Mouse (Mus musculus): ENCODE results near the gene Il22ra1. TPM values are rescaled to one million over a fixed set of nuclear protein-coding genes. Genes with fewer than 3 reads are reported as not detected.

Gene Il22ra1
- polyA plus RNA-seq (2015; fragmentation: Nextera tagmentation; extraction: Ambion mirVana) = 0.37 and 0.52 TPM in 2 replicates

GRCm38 (mm10) chr4:135727817-135728216 lies at the start of gene Il22ra1:
Gene Il22ra1 (plus strand): TSS chr4:135728172.

DNA sequence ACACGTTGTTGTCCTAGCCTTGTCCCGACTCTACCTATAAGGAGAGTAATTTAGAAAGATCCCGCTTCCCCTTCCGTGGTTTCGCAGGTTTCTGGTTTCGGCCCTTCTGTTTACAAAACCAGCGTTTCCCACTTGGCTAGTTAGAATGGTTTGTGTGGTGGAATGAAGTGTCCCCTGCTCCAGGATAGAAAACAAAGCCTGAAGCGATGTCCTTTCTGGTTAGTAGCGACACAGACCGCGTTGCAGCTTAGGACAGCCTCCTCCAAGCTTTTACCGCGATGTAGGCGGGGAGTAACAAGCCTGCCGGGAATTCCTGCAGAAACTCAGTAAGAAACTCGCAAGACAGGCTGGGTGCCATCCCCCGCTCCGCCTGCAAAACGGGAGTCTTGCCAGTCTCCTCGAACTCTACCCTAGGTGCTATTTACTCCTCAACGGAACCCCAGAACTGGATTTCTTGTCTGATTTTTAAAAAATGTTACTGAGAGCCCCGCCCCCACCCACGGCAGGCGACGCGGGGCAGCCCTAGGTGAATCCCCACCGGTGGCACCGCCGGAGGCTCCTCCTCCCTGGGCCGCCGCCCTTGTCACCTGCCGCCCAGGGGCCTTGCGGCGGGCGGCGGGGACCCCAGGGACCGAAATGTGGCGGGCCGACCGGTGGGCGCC lies 41.9 kb upstream of the Il22ra1 start, which contains the start of gene Ifnlr1:
Ifnlr1 (plus strand) TSS at position 382 of the 662 bp plus-strand sequence.

DNA sequence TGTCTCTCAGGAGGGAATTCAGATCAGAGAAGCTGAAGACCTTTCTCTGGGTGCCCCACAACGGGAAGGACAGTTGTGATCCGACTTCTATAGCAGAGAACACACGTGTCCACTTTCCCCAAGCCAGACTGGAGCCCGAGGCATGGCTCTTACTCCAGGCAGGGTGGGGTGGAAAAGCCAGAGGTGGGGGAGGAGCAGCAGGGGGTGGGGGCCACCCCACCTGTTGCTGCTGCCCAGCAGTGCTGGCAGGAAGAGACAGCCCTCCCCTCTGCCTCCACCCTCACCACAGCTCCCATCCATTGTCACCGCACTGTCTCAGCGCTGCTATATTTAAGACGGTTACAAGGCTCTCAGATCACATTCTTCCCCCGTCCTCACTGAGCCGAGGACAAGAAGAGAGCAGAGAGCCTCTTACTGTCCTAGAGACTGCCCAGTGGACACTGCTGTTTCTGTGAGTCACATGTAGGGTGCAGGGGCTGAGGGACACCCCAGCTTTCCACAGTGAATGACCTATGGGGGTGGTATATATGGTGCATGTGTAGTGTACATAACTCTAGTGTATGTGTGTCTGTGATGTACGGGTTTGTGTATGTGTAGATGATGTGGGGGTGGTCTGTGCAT lies 31.5 kb downstream of the Il22ra1 start, which contains the start of gene Myom3:
Myom3 (plus strand) TSS at position 360 of the 621 bp plus-strand sequence.

Other genes starting within 250 kb of the Il22ra1 start
- 1.1 and 1.2 TPM in 2 replicates for gene Stpg1, start 233.4 kb upstream of the Il22ra1 start, polyA plus RNA-seq (2015; fragmentation: Nextera tagmentation; extraction: Ambion mirVana)
- 11.4 and 12.3 TPM in 2 replicates for gene Nipal3, start 233.1 kb upstream of the Il22ra1 start, polyA plus RNA-seq (2015; fragmentation: Nextera tagmentation; extraction: Ambion mirVana)
- gene Grhl3, start 154.5 kb upstream of the Il22ra1 start, polyA plus RNA-seq (2015; fragmentation: Nextera tagmentation; extraction: Ambion mirVana) = 61.8 and 72.9 TPM in 2 replicates
- gene Ifnlr1, start 41.9 kb upstream of the Il22ra1 start, polyA plus RNA-seq (2015; fragmentation: Nextera tagmentation; extraction: Ambion mirVana) = 1.6 and 1.7 TPM in 2 replicates
- gene Myom3, start 31.5 kb downstream of the Il22ra1 start, polyA plus RNA-seq (2015; fragmentation: Nextera tagmentation; extraction: Ambion mirVana) = 0.11 and 0.12 TPM in 2 replicates
- gene Srsf10, start 127.6 kb downstream of the Il22ra1 start, polyA plus RNA-seq (2015; fragmentation: Nextera tagmentation; extraction: Ambion mirVana) = 85.6 and 105 TPM in 2 replicates
- 66.4 and 75.1 TPM in 2 replicates for gene Pnrc2, start 145.7 kb downstream of the Il22ra1 start, polyA plus RNA-seq (2015; fragmentation: Nextera tagmentation; extraction: Ambion mirVana)
- gene Cnr2, start 167.2 kb downstream of the Il22ra1 start, polyA plus RNA-seq (2015; fragmentation: Nextera tagmentation; extraction: Ambion mirVana) = 0.14 and 0.44 TPM in 2 replicates
- gene Fuca1, start 192.6 kb downstream of the Il22ra1 start, polyA plus RNA-seq (2015; fragmentation: Nextera tagmentation; extraction: Ambion mirVana) = 46.9 and 63.5 TPM in 2 replicates
- gene Hmgcl, start 218.3 kb downstream of the Il22ra1 start, polyA plus RNA-seq (2015; fragmentation: Nextera tagmentation; extraction: Ambion mirVana) = 50.6 and 58.5 TPM in 2 replicates
- gene Gale, start 235.6 kb downstream of the Il22ra1 start, polyA plus RNA-seq (2015; fragmentation: Nextera tagmentation; extraction: Ambion mirVana) = 25.0 and 36.9 TPM in 2 replicates
- 59.6 and 61.4 TPM in 2 replicates for gene Lypla2, start 244.5 kb downstream of the Il22ra1 start, polyA plus RNA-seq (2015; fragmentation: Nextera tagmentation; extraction: Ambion mirVana)

Data from urinary bladder, postnatal 0 days (tissue).